Mouse (Mus musculus) forebrain, embryonic 16.5 days (tissue): ENCODE data around the gene Rrp36. TPM values are rescaled to one million over a fixed set of nuclear protein-coding genes. Genes with fewer than 3 reads are reported as not detected.

Source experiments
- ATAC-seq: fragments of 200-750 bp; cut with Nextera tagmentation; 2 replicates; pipeline ENCODE4 v1.8.0; 2017; ENCODE audit warnings: mild to moderate bottlenecking, moderate library complexity
- H3K27ac ChIP-seq: fragments of 300-500 bp; sonication (generic); 2 replicates; pipeline ENCODE4 v1.5.1; 2014; ENCODE audit warnings: low read length, control low read depth
- H3K27me3 ChIP-seq: fragments of 300-500 bp; sonication (generic); replicated peaks from 2 replicates; pipeline ENCODE4 v1.6.1; 2014; ENCODE audit warnings: low read length; ENCODE audit not compliant: control insufficient read depth, insufficient read depth
- H3K36me3 ChIP-seq: fragments of 300-500 bp; sonication (generic); 2 replicates; pipeline ENCODE4 v1.6.1; 2014; ENCODE audit not compliant: control insufficient read depth, insufficient read depth
- H3K4me1 ChIP-seq: fragments of 300-500 bp; sonication (generic); replicated peaks from 2 replicates; pipeline ENCODE4 v1.6.1; 2014; ENCODE audit warnings: low read length; ENCODE audit not compliant: control insufficient read depth, insufficient read depth
- H3K4me2 ChIP-seq: fragments of 300-500 bp; sonication (generic); 2 replicates; pipeline ENCODE4 v1.6.1; 2014; ENCODE audit warnings: mild to moderate bottlenecking, low read length, control low read depth
- H3K4me3 ChIP-seq: fragments of 300-500 bp; sonication (generic); replicated peaks from 2 replicates; pipeline ENCODE4 v1.5.1; 2014; ENCODE audit warnings: mild to moderate bottlenecking, low read length, control low read depth
- H3K9ac ChIP-seq: fragments of 300-500 bp; sonication (generic); replicated peaks from 2 replicates; pipeline ENCODE4 v1.6.1; 2014; ENCODE audit warnings: low read depth, low read length, control low read depth
- H3K9me3 ChIP-seq: fragments of 300-500 bp; sonication (generic); 2 replicates; pipeline ENCODE4 v1.6.1; 2016; ENCODE audit warnings: low read length; ENCODE audit not compliant: control insufficient read depth
- WGBS: fragments of 180-500 bp; shearing (Covaris S2); extraction: QIAGEN DNeasy Blood & Tissue Kit; methylation state at CpG from one replicate; pipeline ENCODE4 v1.1.7; 2014; 5-methylcytosine and 5-hydroxymethylcytosine counted together
- polyA plus RNA-seq: library from polyadenylated mRNA; unstranded; fragments of >200 nt; fragmentation: Nextera tagmentation; extraction: Ambion mirVana; gene quantifications from 2 replicates; pipeline ENCODE4 v1.2.1, GENCODE M21; 2015

The Rrp36 gene
- polyA plus RNA-seq, result 47.7 and 51.1 TPM in 2 replicates

DNA sequence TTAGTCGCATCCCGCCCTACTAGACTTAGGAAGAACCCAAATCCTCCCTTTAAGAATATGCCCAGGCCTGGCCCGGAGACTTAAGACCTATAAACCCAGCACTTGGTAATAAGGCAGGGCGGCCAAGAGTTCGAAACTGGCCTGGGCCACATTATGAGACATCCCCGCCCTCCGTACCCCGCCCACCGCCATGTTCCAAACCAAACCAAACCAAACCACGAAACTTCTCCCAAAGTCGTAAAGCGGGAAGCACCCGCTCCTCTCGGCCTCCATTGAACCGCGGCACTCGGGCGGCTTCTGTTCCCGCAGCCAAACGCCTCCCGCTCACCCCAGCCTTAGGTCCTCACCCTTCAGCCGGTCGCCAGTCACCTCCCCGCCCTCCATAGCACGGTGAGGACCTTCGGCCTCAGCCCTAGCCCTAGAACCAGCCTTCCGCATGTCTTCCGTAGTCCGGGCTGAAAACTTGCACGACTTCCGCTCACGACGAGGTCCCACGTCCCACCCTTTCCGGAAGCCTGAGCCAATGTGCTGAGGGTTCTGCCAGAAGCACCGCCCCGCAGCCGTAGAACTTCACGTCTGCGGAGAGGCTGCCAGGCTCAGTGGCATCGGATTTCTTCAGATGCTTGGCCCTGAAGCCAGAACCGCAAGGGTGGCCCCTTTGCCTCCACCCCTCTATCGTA lies at the start of gene Rrp36:
Gene Rrp36 (minus strand): TSS at position 503 of the 680 bp plus-strand sequence.
- H3K4me1 ChIP-seq, result peaks cover 21% of the 10 kb centered on the region
- under 1% methylated on average over 43 of the region's 43 CpGs for WGBS
- peaks cover 20% of the 10 kb centered on the region for H3K36me3 ChIP-seq
- H3K9ac ChIP-seq, result peak within 1 kb of the TSS; percentile 72
- ATAC-seq, result peak; percentile 95
- H3K4me3 ChIP-seq, result peak within 1 kb of the TSS; percentile 96
- peak within 1 kb of the TSS; percentile 75 for H3K27ac ChIP-seq
- no peaks in the 10 kb centered on the region for H3K9me3 ChIP-seq
- H3K27me3 ChIP-seq, result no peaks in the 10 kb centered on the region
- peak within 1 kb of the TSS; percentile 95 for H3K4me2 ChIP-seq

DNA sequence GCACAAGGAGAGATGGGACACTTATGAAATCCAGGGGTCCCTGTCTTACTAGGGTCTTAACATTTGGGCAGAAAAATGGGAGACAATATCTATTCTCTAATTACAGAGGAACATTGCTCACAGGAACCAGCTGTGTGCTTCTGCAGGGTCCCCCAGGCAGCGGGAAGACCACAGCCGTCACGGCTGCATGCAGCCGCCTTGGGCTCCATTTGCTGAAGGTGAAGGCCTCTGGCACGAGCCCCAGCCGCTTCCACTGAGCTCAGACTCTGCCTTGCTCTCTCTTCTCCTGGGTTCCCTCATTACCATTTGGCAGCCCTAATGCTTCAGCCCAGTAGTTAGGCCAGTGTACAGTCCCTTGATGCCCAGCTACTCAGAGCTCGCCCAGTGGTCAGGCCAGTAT lies 46.9 kb upstream of the Rrp36 start:
- H3K4me2 ChIP-seq, result no peak overlapping the region
- H3K4me1 ChIP-seq, result no peaks in the 10 kb centered on the region
- H3K4me3 ChIP-seq, result no peak overlapping the region
- no peak overlapping the region for H3K9ac ChIP-seq
- H3K9me3 ChIP-seq, result no peaks in the 10 kb centered on the region
- peaks cover 6% of the 10 kb centered on the region; the same call in 1 of the 2 replicates for H3K36me3 ChIP-seq
- no peak for ATAC-seq
- no peaks in the 10 kb centered on the region for H3K27me3 ChIP-seq
- WGBS, result 88% methylated on average over 7 of the region's 7 CpGs
- H3K27ac ChIP-seq, result no peak overlapping the region

DNA sequence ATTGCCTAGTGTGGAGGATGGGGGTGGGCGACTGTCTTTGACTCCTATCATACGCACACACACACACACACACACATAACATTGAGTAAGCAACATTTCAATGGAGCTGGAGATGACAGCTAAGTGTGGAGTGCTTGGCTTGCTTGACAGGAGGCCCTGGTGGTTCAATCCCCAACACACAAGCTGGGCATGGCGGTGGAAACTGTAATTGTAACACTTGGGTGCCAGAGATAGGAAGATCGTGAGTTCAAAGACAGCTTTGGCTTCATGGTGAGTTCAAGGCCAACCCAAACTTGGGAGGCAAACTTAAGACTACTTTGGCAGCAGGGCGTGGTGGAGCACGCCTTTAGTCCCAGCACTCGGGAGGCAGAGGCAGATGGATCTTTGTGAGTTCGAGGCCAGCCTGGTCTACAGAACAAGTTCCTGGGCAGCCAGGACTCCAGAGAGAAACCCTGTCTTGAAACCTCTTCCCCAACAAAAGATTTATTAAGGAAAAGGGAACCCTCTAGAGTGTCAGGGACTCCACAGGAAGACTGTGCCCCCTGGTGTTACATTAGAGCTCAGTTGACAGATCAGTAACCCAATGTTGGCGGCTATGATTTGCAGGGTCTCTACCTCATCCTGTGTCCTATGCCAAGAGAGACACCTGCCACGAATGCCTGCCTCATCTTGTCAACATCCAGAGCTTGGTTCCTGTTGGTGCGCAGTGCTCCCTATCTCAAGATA lies 40.8 kb upstream of the Rrp36 start:
- H3K4me1 ChIP-seq, result peaks cover 13% of the 10 kb centered on the region
- H3K4me2 ChIP-seq, result no peak overlapping the region
- 92% methylated on average over 11 of the region's 11 CpGs for WGBS
- H3K4me3 ChIP-seq, result no peak overlapping the region
- peaks cover 13% of the 10 kb centered on the region for H3K36me3 ChIP-seq
- no peak overlapping the region for H3K9ac ChIP-seq
- no peak for ATAC-seq
- no peaks in the 10 kb centered on the region for H3K9me3 ChIP-seq
- H3K27me3 ChIP-seq, result no peaks in the 10 kb centered on the region
- H3K27ac ChIP-seq, result no peak overlapping the region

DNA sequence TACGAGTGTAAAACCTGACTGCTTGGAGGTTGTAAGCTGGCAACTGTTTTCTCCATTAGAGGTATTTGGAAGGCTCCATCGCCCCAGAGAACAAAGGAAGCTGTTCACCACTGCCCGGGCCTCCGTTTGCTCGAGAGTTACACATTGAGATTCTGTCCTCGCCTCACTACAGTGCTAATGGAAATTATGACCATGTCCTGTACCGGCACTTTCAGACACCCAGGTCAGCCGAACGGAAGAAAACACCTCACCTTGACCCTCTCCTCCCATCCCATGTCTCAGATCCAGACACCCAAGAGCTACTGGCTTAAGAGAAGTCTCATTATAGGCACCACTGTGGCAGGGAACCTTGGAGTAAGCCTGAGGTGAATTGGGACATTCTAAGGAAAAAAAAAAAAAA lies 39.7 kb upstream of the Rrp36 start:
- Histone ChIP-seq H3K9me3 (no peaks in the 10 kb centered on the region), H3K27me3 (no peaks in the 10 kb centered on the region), H3K9ac (no peak overlapping the region), H3K4me2 (no peak overlapping the region), H3K4me1 (peaks cover 13% of the 10 kb centered on the region), H3K4me3 (no peak overlapping the region), H3K27ac (no peak overlapping the region), H3K36me3 (peaks cover 13% of the 10 kb centered on the region)
- ATAC-seq, result no peak
- 87% methylated on average over 9 of the region's 9 CpGs for WGBS

DNA sequence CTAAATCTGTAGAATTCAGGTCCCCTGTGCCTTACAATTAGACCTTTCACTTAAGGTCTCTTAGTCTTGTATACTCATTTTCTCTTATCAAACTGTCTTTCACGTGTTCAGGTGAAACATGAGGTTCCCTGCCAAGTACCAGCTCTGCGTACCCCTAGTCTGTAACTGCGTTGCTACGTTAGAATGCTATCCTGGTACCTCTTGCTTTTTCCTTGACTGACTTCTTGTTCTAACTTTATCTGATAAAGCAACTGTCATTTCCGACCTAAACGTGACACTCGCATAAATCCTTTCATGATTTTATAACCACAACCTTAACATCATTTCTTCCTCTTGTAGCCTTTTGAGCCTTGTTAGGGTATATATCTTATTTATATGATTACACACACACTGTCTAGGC lies 38.3 kb upstream of the Rrp36 start:
- Histone ChIP-seq H3K27ac (no peak overlapping the region), H3K9me3 (no peaks in the 10 kb centered on the region), H3K4me3 (peak overlapping the region; percentile 98), H3K27me3 (no peaks in the 10 kb centered on the region), H3K9ac (peak overlapping the region; percentile 82; the same call in 1 of the 2 replicates), H3K4me2 (peak overlapping the region; percentile 98), H3K4me1 (peaks cover 13% of the 10 kb centered on the region), H3K36me3 (peaks cover 13% of the 10 kb centered on the region)
- no peak for ATAC-seq
- 78% methylated on average over 7 of the region's 7 CpGs for WGBS

DNA sequence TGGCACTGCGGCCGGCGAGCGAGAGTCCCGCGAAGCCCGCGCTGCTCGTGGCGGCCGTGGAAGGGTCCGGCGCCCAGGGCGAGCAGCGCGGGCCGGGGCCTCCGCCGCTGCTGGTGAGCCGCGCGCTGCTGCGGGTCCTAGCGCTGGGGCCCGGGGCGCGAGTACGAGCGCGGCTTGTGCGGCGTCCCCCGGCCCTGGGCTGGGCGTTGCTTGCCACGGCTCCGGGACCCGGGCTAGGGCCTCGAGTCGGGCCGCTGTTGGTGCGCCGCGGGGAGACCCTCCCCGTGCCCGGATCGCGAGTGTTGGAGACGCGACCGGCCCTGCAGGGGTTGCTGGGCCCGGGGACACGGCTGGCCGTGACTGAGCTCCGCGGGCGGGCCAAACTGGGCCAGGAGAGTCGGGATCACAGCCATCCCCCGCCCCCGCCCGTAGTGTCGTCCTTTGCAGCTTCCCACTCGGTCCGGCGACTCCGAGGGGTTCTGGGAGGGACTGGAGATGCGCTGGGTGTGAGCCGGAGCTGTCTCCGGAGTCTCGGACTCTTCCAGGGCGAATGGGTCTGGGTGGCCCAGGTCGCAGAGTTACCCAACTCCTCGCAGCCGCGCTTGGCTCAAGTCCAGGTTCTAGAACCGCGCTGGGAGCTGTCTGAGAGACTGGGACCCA lies 37.6 kb upstream of the Rrp36 start:
- H3K36me3 ChIP-seq, result peaks cover 13% of the 10 kb centered on the region
- peak; percentile 62 for ATAC-seq
- H3K9me3 ChIP-seq, result no peaks in the 10 kb centered on the region
- H3K4me1 ChIP-seq, result peaks cover 13% of the 10 kb centered on the region
- peak overlapping the region; percentile 98 for H3K4me2 ChIP-seq
- peak overlapping the region; percentile 82 for H3K9ac ChIP-seq
- peak overlapping the region; percentile 58 for H3K27ac ChIP-seq
- H3K27me3 ChIP-seq, result no peaks in the 10 kb centered on the region
- H3K4me3 ChIP-seq, result peak overlapping the region; percentile 98
- under 1% methylated on average over 67 of the region's 76 CpGs for WGBS

DNA sequence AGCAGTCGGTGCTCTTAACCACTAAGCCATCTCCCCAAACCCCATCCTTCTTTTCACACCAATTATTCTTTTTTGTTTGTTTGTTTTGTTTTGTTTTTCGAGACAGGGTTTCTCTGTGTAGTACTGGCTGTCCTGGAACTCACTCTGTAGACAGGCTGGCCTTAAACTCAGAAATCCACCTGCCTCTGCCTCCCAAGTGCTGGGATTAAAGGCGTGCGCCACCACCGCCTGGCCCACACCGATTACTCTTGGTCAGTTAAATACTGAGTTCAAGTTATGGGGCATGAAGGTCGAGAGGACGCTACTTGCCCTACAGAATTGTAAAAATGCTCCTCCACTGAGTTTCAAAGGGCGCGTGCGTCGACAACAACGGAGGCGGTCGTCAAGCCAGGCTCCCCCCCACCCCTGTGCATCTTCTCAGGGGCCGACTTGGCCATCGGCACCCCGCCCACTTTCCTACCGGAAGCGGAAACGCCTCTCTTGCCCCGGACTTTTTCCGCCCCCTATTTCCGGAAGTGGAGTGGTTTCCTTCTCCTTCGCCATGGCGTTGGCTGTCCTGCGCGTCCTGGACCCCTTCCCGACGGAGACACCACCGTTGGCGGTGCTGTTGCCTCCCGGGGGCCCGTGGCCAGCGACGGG lies 36.9 kb upstream of the Rrp36 start, which contains the start of gene Pex6:
Gene Pex6 (plus strand): TSS at position 505 of the 639 bp plus-strand sequence.
- 8% methylated on average over 36 of the region's 36 CpGs for WGBS

DNA sequence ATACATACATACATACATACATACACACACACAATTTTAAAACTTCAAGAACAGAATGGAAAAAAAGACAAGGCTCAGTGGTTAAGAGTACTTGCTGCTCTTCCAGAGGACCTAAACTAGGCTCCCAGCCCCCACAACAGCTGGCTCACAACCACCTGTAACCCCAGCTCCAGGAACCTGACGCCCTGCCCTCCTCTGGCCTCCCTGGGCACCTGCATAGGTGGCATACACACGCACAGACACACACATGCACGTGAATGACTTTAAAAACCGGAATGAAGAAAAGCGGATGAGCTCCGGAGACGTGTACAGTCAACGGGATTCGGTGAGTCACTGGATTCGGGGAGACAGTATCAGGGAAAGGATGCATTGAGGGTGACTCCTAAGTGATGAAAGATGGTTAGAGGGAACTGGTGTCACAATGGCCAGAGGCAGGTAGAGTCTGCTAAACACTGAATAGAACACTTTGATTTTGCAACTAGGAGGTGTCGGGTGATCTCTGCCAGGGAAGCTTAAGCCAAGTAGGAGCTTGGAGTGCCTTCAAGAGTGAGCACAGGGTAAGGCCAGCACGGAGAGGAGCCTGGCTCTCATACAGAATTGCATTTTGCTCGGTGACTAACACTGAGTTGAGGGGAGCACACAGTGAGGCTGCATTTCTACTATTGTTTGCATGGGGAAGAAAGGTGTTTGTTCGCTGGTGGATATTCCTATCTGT lies 32.4 kb upstream of the Rrp36 start:
- no peak overlapping the region for H3K27ac ChIP-seq
- ATAC-seq, result no peak

More for the DNA sequence above, 36.9 kb upstream of the Rrp36 start, which contains the start of gene Pex6:
- peak within 1 kb of the TSS; percentile 98 for H3K4me3 ChIP-seq
- no peaks in the 10 kb centered on the region for H3K9me3 ChIP-seq
- peak within 1 kb of the TSS; percentile 82 for H3K9ac ChIP-seq
- H3K27ac ChIP-seq, result peak within 1 kb of the TSS; percentile 73
- H3K4me1 ChIP-seq, result peaks cover 13% of the 10 kb centered on the region
- H3K36me3 ChIP-seq, result peaks cover 11% of the 10 kb centered on the region
- peak within 1 kb of the TSS; percentile 98 for H3K4me2 ChIP-seq
- no peaks in the 10 kb centered on the region for H3K27me3 ChIP-seq
- peak; percentile 95 for ATAC-seq

More for the DNA sequence above, 32.4 kb upstream of the Rrp36 start:
- Histone ChIP-seq H3K36me3 (no peaks in the 10 kb centered on the region), H3K4me3 (no peak overlapping the region), H3K4me2 (no peak overlapping the region), H3K4me1 (peaks cover 24% of the 10 kb centered on the region), H3K27me3 (no peaks in the 10 kb centered on the region), H3K9me3 (no peaks in the 10 kb centered on the region), H3K9ac (no peak overlapping the region)
- WGBS, result 93% methylated on average over 14 of the region's 14 CpGs
